In the genomic region with DNA sequence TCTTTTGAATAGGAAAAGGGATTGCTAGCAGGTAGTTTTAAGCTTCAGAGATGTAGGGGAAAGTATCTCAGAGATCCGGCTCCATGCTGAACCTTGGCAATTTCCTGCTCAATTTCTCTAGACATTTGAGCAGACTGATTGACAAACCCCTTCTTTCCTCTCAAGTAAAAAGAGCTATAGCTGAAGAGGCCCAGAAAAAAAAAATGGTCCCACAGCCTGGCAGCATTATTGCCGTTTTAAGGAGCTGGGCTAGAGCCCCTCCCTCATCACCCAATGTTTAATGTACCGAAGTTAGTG, we compare ENCODE assay signal across 1 mouse cellular context.
TF ChIP-seq lines count a peak whose summit lies in the region.

No protein-coding gene starts in this region.

TF ChIP-seq in CH12.LX, 34 proteins besides CTCF, POLR2A, EP300 and RAD21 (continued from another document):
- TF ChIP-seq SIN3A (IDR thresholded peaks at IDR 0.05; ENCODE audit: low read length), result no peak
- TF ChIP-seq MAFK (IDR thresholded peaks at IDR 0.05; ENCODE audit: insufficient replicate concordance, low read length), result no peak
- no peak for TF ChIP-seq E2F4 (IDR thresholded peaks at IDR 0.05; ENCODE audit: insufficient replicate concordance, low read depth, low read length)
- TF ChIP-seq HCFC1 (IDR thresholded peaks at IDR 0.05; ENCODE audit: low read depth, low read length), result no peak
- TF ChIP-seq ELF1 (IDR thresholded peaks at IDR 0.05; ENCODE audit: low read depth, low read length), result no peak
- TF ChIP-seq ZC3H11A (IDR thresholded peaks at IDR 0.05; ENCODE audit: low read depth, low read length), result no peak
